19 mouse cellular contexts compared by ENCODE assay signal in the genomic region with DNA sequence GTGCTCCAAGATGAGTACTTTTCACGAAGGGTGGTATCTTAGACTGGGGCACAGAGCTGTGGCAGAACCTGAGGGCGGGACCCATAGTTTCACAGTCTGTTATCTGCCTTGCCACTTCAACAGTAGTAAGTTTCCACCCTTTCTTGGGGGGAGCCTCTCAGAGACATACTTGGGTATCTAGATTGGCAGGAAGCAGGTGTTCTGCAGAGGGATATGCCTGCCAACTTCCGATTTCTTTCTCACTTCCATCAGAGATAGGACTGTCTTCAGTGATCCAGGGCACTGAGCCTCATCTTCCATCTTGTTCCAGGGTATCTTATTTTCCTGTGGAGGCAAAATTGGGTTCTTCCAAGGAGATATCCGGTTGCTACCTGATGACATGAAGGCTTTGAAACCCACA. TPM values are rescaled to one million over a fixed set of nuclear protein-coding genes. Genes with fewer than 3 reads are reported as not detected.
A peak's percentile ranks its signal among the peaks of the same experiment; 100 is the strongest.
DNase-seq lines count a peak whose midpoint lies in the region; ATAC-seq lines count a peak whose summit lies in the region.
"Had no signal": no experiment of that assay in that cellular context is flagged by ENCODE, and none has a peak within 500 bp of the region (broad histone marks: within the 10 kb centered on the region; RNA-seq: fewer than 3 reads in every experiment).

No protein-coding gene starts in this region.

- H3K27me3 ChIP-seq in intestine, embryonic 16.5 days (replicated peaks; ENCODE audit: control insufficient read depth, insufficient read depth, low read length): no peaks in the 10 kb centered on the region
- H3K27me3 ChIP-seq in intestine, embryonic 15.5 days (replicated peaks): no peaks in the 10 kb centered on the region
- no peaks in the 10 kb centered on the region for H3K27me3 ChIP-seq in liver, embryonic 11.5 days (replicated peaks; ENCODE audit: control insufficient read depth, insufficient read depth, low read length)
- H3K27me3 ChIP-seq: CH12.LX; forebrain, embryonic 15.5 days; limb, embryonic 13.5 days; megakaryocyte, embryonic 14.5 days had no signal

- H3K36me3 ChIP-seq in intestine, embryonic 16.5 days (ENCODE audit: control insufficient read depth, insufficient read depth, low read length): peaks cover 17% of the 10 kb centered on the region; the same call in 1 of the 2 replicates
- H3K36me3 ChIP-seq in intestine, embryonic 15.5 days: peaks cover 18% of the 10 kb centered on the region
- H3K36me3 ChIP-seq in liver, embryonic 11.5 days (ENCODE audit: control insufficient read depth, insufficient read depth, low read length): peaks cover 32% of the 10 kb centered on the region
- H3K36me3 ChIP-seq: forebrain, embryonic 15.5 days had no signal

- H3K9ac ChIP-seq in intestine, embryonic 16.5 days (ENCODE audit: low read depth, low read length): no peak overlapping the region
- H3K9ac ChIP-seq in intestine, embryonic 15.5 days: no peak overlapping the region
- 0 out of 2 replicates have a peak overlapping the region, but pooled peaks have one; percentile 17 for H3K9ac ChIP-seq in liver, embryonic 11.5 days (ENCODE audit: low read depth, low read length)
- H3K9ac ChIP-seq: forebrain, embryonic 15.5 days; limb, embryonic 13.5 days had no signal

- 91% methylated on average over 4 of the region's 4 CpGs for WGBS in intestine, embryonic 16.5 days
- WGBS in intestine, embryonic 15.5 days: 89% methylated on average over 4 of the region's 4 CpGs
- WGBS in liver, embryonic 11.5 days: 49% methylated on average over 4 of the region's 4 CpGs

- H3K9me3 ChIP-seq in intestine, embryonic 16.5 days (ENCODE audit: control insufficient read depth, low read length): no peaks in the 10 kb centered on the region
- no peaks in the 10 kb centered on the region for H3K9me3 ChIP-seq in intestine, embryonic 15.5 days
- no peaks in the 10 kb centered on the region for H3K9me3 ChIP-seq in liver, embryonic 11.5 days (ENCODE audit: control insufficient read depth, low read length)
- H3K9me3 ChIP-seq: forebrain, embryonic 15.5 days; hindbrain, embryonic 10.5 days; limb, embryonic 13.5 days; megakaryocyte, embryonic 14.5 days had no signal

- H3K27ac ChIP-seq in intestine, embryonic 16.5 days (ENCODE audit: low read length): no peak overlapping the region
- H3K27ac ChIP-seq in intestine, embryonic 15.5 days: no peak overlapping the region
- H3K27ac ChIP-seq in liver, embryonic 11.5 days (ENCODE audit: low read depth, low read length): peak overlapping the region; percentile 82
- H3K27ac ChIP-seq: forebrain, embryonic 15.5 days; hindbrain, embryonic 10.5 days; limb, embryonic 13.5 days had no signal

- peak; percentile 70; the same call in 1 of the 2 replicates for ATAC-seq in intestine, embryonic 16.5 days
- ATAC-seq in intestine, embryonic 15.5 days: no peak; the same call in 1 of the 2 replicates
- ATAC-seq in liver, embryonic 11.5 days (replicated peaks; ENCODE audit: low FRiP score): peak; percentile 99
- ATAC-seq in megakaryocyte progenitor cell, adult 5-6 weeks (replicated peaks; ENCODE audit: poor library complexity): peak; percentile 99
- ATAC-seq: forebrain, embryonic 15.5 days; intestine, postnatal 0 days; midbrain, embryonic 16.5 days had no signal

- H3K4me3 ChIP-seq in intestine, embryonic 16.5 days (ENCODE audit: low read length): no peak overlapping the region
- H3K4me3 ChIP-seq in intestine, embryonic 15.5 days (replicated peaks): no peak overlapping the region
- H3K4me3 ChIP-seq in liver, embryonic 11.5 days (ENCODE audit: low read depth, low read length): no peak overlapping the region
- H3K4me3 ChIP-seq: forebrain, embryonic 15.5 days; hindbrain, embryonic 10.5 days; limb, embryonic 13.5 days; megakaryocyte, embryonic 14.5 days had no signal

- H3K4me2 ChIP-seq in intestine, embryonic 16.5 days (ENCODE audit: low read depth, low read length): no peak overlapping the region
- no peak overlapping the region for H3K4me2 ChIP-seq in intestine, embryonic 15.5 days (replicated peaks)
- peak overlapping the region; percentile 47 for H3K4me2 ChIP-seq in liver, embryonic 11.5 days
- H3K4me2 ChIP-seq: forebrain, embryonic 15.5 days; limb, embryonic 13.5 days had no signal

- H3K4me1 ChIP-seq in intestine, embryonic 16.5 days (ENCODE audit: control insufficient read depth, insufficient read depth, low read length): no peaks in the 10 kb centered on the region
- H3K4me1 ChIP-seq in intestine, embryonic 15.5 days (replicated peaks): no peaks in the 10 kb centered on the region
- H3K4me1 ChIP-seq in liver, embryonic 11.5 days (replicated peaks; ENCODE audit: control insufficient read depth, insufficient read depth, low read length): peaks cover 17% of the 10 kb centered on the region
- H3K4me1 ChIP-seq: forebrain, embryonic 15.5 days; hindbrain, embryonic 10.5 days; limb, embryonic 13.5 days had no signal

- peak; percentile 86 for DNase-seq in c-Kit-positive CD71-positive TER-119-negative erythroid progenitor cells, embryonic 14.5 days (ENCODE audit: low read depth)
- DNase-seq in liver, embryonic 11.5 days (ENCODE audit: low spot score): no peak
- DNase-seq in left cerebral cortex, adult 18-20 months (ENCODE audit: low spot score in 2 of 2): no peak
- no peak for DNase-seq in T-cell, adult 2 months (ENCODE audit: low spot score)
- DNase-seq in cerebellum, adult 11-12 months: no peak
- DNase-seq: adrenal gland, postnatal 14 days; cerebellum, postnatal 14 days; kidney, postnatal 14 days had no signal

RNA-seq across cellular contexts. Expression of a gene that starts 31.7 kb away (rescaled TPM):
- 92.7 and 101 TPM in 2 replicates for polyA plus RNA-seq in intestine, embryonic 16.5 days (2015; fragmentation: Nextera tagmentation; extraction: Ambion mirVana)
- polyA plus RNA-seq in intestine, embryonic 15.5 days (2015; fragmentation: Nextera tagmentation; extraction: Ambion mirVana): 94.9 and 98.7 TPM in 2 replicates
- polyA plus RNA-seq in liver, embryonic 11.5 days (2014; fragmentation: Nextera tagmentation; extraction: Ambion mirVana): 120 and 124 TPM in 2 replicates
- total RNA-seq in megakaryocyte progenitor cell, adult 5-6 weeks (2015): 50.1 and 69.2 TPM in 2 replicates
- total RNA-seq in megakaryocyte progenitor cell, adult 5-6 weeks (2017): 58.0 and 64.9 TPM in 2 replicates
- total RNA-seq in left cerebral cortex, adult 18-20 months (2021): 10 to 100 TPM; 27.4 to 27.8 TPM

RNA-seq across cellular contexts. Expression of a gene that starts 32.0 kb away (rescaled TPM):
- 24.4 and 27.4 TPM in 2 replicates for polyA plus RNA-seq in intestine, embryonic 16.5 days (2015; fragmentation: Nextera tagmentation; extraction: Ambion mirVana)
- 23.5 and 24.1 TPM in 2 replicates for polyA plus RNA-seq in intestine, embryonic 15.5 days (2015; fragmentation: Nextera tagmentation; extraction: Ambion mirVana)
- 26.4 and 30.1 TPM in 2 replicates for polyA plus RNA-seq in liver, embryonic 11.5 days (2014; fragmentation: Nextera tagmentation; extraction: Ambion mirVana)
- total RNA-seq in megakaryocyte progenitor cell, adult 5-6 weeks (2015): 25.0 and 25.2 TPM in 2 replicates
- total RNA-seq in megakaryocyte progenitor cell, adult 5-6 weeks (2017): 34.2 and 45.6 TPM in 2 replicates
- 10 to 100 TPM; 63.5 to 68.1 TPM for total RNA-seq in left cerebral cortex, adult 18-20 months (2021)

RNA-seq across cellular contexts. Expression of a gene that starts 32.4 kb away (rescaled TPM):
- 589 and 886 TPM in 2 replicates for polyA plus RNA-seq in intestine, embryonic 16.5 days (2015; fragmentation: Nextera tagmentation; extraction: Ambion mirVana)
- 315 and 329 TPM in 2 replicates for polyA plus RNA-seq in intestine, embryonic 15.5 days (2015; fragmentation: Nextera tagmentation; extraction: Ambion mirVana)
- 125 and 130 TPM in 2 replicates for polyA plus RNA-seq in liver, embryonic 11.5 days (2014; fragmentation: Nextera tagmentation; extraction: Ambion mirVana)
- total RNA-seq in megakaryocyte progenitor cell, adult 5-6 weeks (2015): 115 and 141 TPM in 2 replicates
- total RNA-seq in megakaryocyte progenitor cell, adult 5-6 weeks (2017): 114 and 115 TPM in 2 replicates
- 10 to 100 TPM; 56.8 to 67.2 TPM for total RNA-seq in left cerebral cortex, adult 18-20 months (2021)

RNA-seq across cellular contexts. Expression of a gene that starts 43.1 kb away (rescaled TPM):
- polyA plus RNA-seq in intestine, embryonic 16.5 days (2015; fragmentation: Nextera tagmentation; extraction: Ambion mirVana): 0.04 and 0.06 TPM in 2 replicates
- polyA plus RNA-seq in intestine, embryonic 15.5 days (2015; fragmentation: Nextera tagmentation; extraction: Ambion mirVana): not detected in 2 replicates
- polyA plus RNA-seq in liver, embryonic 11.5 days (2014; fragmentation: Nextera tagmentation; extraction: Ambion mirVana): 0.04 TPM in 1 of 2 replicates, not detected in the other
- not detected in 2 replicates for total RNA-seq in megakaryocyte progenitor cell, adult 5-6 weeks (2015)
- not detected in 2 replicates for total RNA-seq in megakaryocyte progenitor cell, adult 5-6 weeks (2017)
- 1 to 10 TPM; 2.8 to 3.7 TPM for total RNA-seq in left cerebral cortex, adult 18-20 months (2021)
- total RNA-seq: adrenal gland, postnatal 14 days; CH12.LX had no signal
- polyA plus RNA-seq: forebrain, embryonic 15.5 days; heart, embryonic 14.5 days; hindbrain, embryonic 10.5 days; limb, embryonic 13.5 days had no signal
